Mouse (Mus musculus) limb, embryonic 14.5 days (tissue): Measurements from ENCODE around the gene Dab2ip. TPM values are rescaled to one million over a fixed set of nuclear protein-coding genes. Genes with fewer than 3 reads are reported as not detected.

Experiments
- ATAC-seq: fragments of 200-750 bp; cut with Nextera tagmentation; 2 replicates; pipeline ENCODE4 v1.8.0; 2017; ENCODE audit warnings: low read depth, moderate number of reproducible peaks, moderate TSS enrichment; ENCODE audit not compliant: low FRiP score
- DNase-seq: peaks from one replicate; pipeline ENCODE4 v3.0.0-alpha.2; 2015; ENCODE audit warnings: low spot score
- H3K27ac ChIP-seq: fragments of 300-500 bp; sonication (generic); replicated peaks from 2 replicates; pipeline ENCODE4 v1.5.1; 2014; ENCODE audit warnings: low read depth, mild to moderate bottlenecking, low read length, moderate library complexity, mixed read lengths
- H3K27me3 ChIP-seq: fragments of 300-500 bp; sonication (generic); 2 replicates; pipeline ENCODE4 v1.6.1; 2014; ENCODE audit warnings: low read length, mixed read lengths; ENCODE audit not compliant: control insufficient read depth, insufficient read depth
- H3K36me3 ChIP-seq: fragments of 300-500 bp; sonication (generic); 2 replicates; pipeline ENCODE4 v1.6.1; 2014; ENCODE audit warnings: mild to moderate bottlenecking, low read length, moderate library complexity, mixed read lengths; ENCODE audit not compliant: control insufficient read depth, insufficient read depth
- H3K4me1 ChIP-seq: fragments of 300-500 bp; sonication (generic); 2 replicates; pipeline ENCODE4 v1.6.1; 2014; ENCODE audit warnings: antibody characterized with exemption, low read length, mixed read lengths; ENCODE audit not compliant: control insufficient read depth, insufficient read depth
- H3K4me2 ChIP-seq: fragments of 300-500 bp; sonication (generic); replicated peaks from 2 replicates; pipeline ENCODE4 v1.6.1; 2014; ENCODE audit warnings: low read depth, mild to moderate bottlenecking, low read length, moderate library complexity; ENCODE audit not compliant: severe bottlenecking
- H3K4me3 ChIP-seq: fragments of 300-500 bp; sonication (generic); replicated peaks from 2 replicates; pipeline ENCODE4 v1.5.1; 2014; ENCODE audit warnings: low read length
- H3K9ac ChIP-seq: fragments of 300-500 bp; sonication (generic); 2 replicates; pipeline ENCODE4 v1.6.1; 2014; ENCODE audit warnings: mild to moderate bottlenecking, low read depth, low read length, moderate library complexity; ENCODE audit not compliant: severe bottlenecking
- H3K9me3 ChIP-seq: fragments of 300-500 bp; sonication (generic); 2 replicates; pipeline ENCODE4 v1.6.1; 2016; ENCODE audit warnings: low read length; ENCODE audit not compliant: control insufficient read depth
- POLR2A ChIP-seq: fragments of 200-500 bp; IDR thresholded peaks from 2 replicates; pipeline ENCODE4 v1.8.0; 2012; ENCODE audit warnings: inconsistent platforms, mild to moderate bottlenecking, moderate library complexity, borderline replicate concordance; ENCODE audit not compliant: insufficient read depth, insufficient read length; ENCODE audit errors: extremely low read depth
- WGBS: fragments of 180-500 bp; shearing (Covaris S2); extraction: QIAGEN DNeasy Blood & Tissue Kit; methylation state at CpG from one replicate; pipeline ENCODE4 v1.1.7; 2014; 5-methylcytosine and 5-hydroxymethylcytosine counted together
- polyA plus RNA-seq, 2 experiments: library from polyadenylated mRNA; depleted of rRNA in 1 of 2; stranded (reverse) in 1 of 2; unstranded in 1 of 2; fragments of >200 nt; fragmentation: Nextera tagmentation in 1 of 2; extraction: Ambion mirVana in 1 of 2; gene quantifications; 2 replicates each; pipeline versions ENCODE4 v1.2.1 to v1.2.3; 2012 to 2014

Gene Dab2ip
- polyA plus RNA-seq, 2 experiments, result 62.2 to 69.8 TPM

- H3K4me3 ChIP-seq, result no peak overlapping the region
- WGBS, result 82% methylated on average over 5 of the region's 5 CpGs
- no peak overlapping the region for H3K9ac ChIP-seq
- H3K36me3 ChIP-seq, result no peaks in the 10 kb centered on the region
- H3K9me3 ChIP-seq, result no peaks in the 10 kb centered on the region
- ATAC-seq, result no peak
- TF ChIP-seq POLR2A, result no peak
- H3K4me2 ChIP-seq, result no peak overlapping the region
- no peaks in the 10 kb centered on the region for H3K27me3 ChIP-seq
- no peak for DNase-seq
- H3K4me1 ChIP-seq, result peaks cover 43% of the 10 kb centered on the region
- H3K27ac ChIP-seq, result no peak overlapping the region
These were observed 101.6 kb downstream of the Dab2ip start for GRCm38 (mm10) chr2:35659578-35660194.

GRCm38 (mm10) chr2:35660953-35661374 is 102.9 kb downstream of the Dab2ip start:
- H3K36me3 ChIP-seq, result no peaks in the 10 kb centered on the region
- peak overlapping the region; percentile 92 for H3K4me2 ChIP-seq
- H3K4me3 ChIP-seq, result peak overlapping the region; percentile 80
- peak overlapping the region; percentile 85 for H3K9ac ChIP-seq
- ATAC-seq (peak; percentile 78), DNase-seq (peak; percentile 85)
- TF ChIP-seq POLR2A, result no peak
- 2% methylated on average over 18 of the region's 47 CpGs for WGBS
- no peak overlapping the region; the same call in 1 of the 2 replicates for H3K27ac ChIP-seq
- H3K4me1 ChIP-seq, result peaks cover 38% of the 10 kb centered on the region
- H3K27me3 ChIP-seq, result no peaks in the 10 kb centered on the region
- H3K9me3 ChIP-seq, result no peaks in the 10 kb centered on the region

- ATAC-seq, result peak; percentile 51
- H3K27me3 ChIP-seq, result no peaks in the 10 kb centered on the region
- H3K36me3 ChIP-seq, result no peaks in the 10 kb centered on the region
- peaks cover 35% of the 10 kb centered on the region for H3K4me1 ChIP-seq
- no peaks in the 10 kb centered on the region for H3K9me3 ChIP-seq
- H3K4me2 ChIP-seq, result peak overlapping the region; percentile 92
- TF ChIP-seq POLR2A, result no peak
- no peak for DNase-seq
- H3K9ac ChIP-seq, result peak overlapping the region; percentile 85
- H3K4me3 ChIP-seq, result peak overlapping the region; percentile 80
- H3K27ac ChIP-seq, result peak overlapping the region; percentile 86
- WGBS, result under 1% methylated on average over 22 of the region's 51 CpGs
These were observed 103.5 kb downstream of the Dab2ip start for GRCm38 (mm10) chr2:35661454-35662000.

- Histone ChIP-seq H3K9me3 (no peaks in the 10 kb centered on the region), H3K27ac (peak overlapping the region; percentile 86), H3K4me2 (peak overlapping the region; percentile 92), H3K4me1 (peaks cover 37% of the 10 kb centered on the region), H3K27me3 (no peaks in the 10 kb centered on the region), H3K36me3 (no peaks in the 10 kb centered on the region), H3K4me3 (peak overlapping the region; percentile 80), H3K9ac (peak overlapping the region; percentile 85)
- no peak for TF ChIP-seq POLR2A
- ATAC-seq, result peak; percentile 59
- WGBS, result 4% methylated on average over 24 of the region's 24 CpGs
- DNase-seq, result peak; percentile 62
These were observed 104.0 kb downstream of the Dab2ip start for GRCm38 (mm10) chr2:35662001-35662491.

GRCm38 (mm10) chr2:35662738-35663550 is 104.9 kb downstream of the Dab2ip start:
- H3K9me3 ChIP-seq, result no peaks in the 10 kb centered on the region
- peak overlapping the region; percentile 80 for H3K4me3 ChIP-seq
- ATAC-seq (no peak), DNase-seq (no peak)
- H3K27me3 ChIP-seq, result no peaks in the 10 kb centered on the region
- peak overlapping the region; percentile 85 for H3K9ac ChIP-seq
- 0 out of 2 replicates have a peak, but pooled peaks cover under 1% of the 10 kb centered on the region for H3K36me3 ChIP-seq
- no peak overlapping the region for H3K27ac ChIP-seq
- 11% methylated on average over 26 of the region's 26 CpGs for WGBS
- TF ChIP-seq POLR2A, result no peak
- peaks cover 38% of the 10 kb centered on the region for H3K4me1 ChIP-seq
- peak overlapping the region; percentile 92 for H3K4me2 ChIP-seq
